Mouse (Mus musculus) heart, postnatal 0 days (tissue): ENCODE measurements around the gene Prpf40a.

ENCODE experiments used
- CTCF ChIP-seq: IDR thresholded peaks from 2 replicates; pipeline ENCODE4 v1.5.1; 2016; ENCODE audit warnings: antibody characterized with exemption, control low read depth, low read depth
- EP300 ChIP-seq: IDR thresholded peaks from 2 replicates; pipeline ENCODE4 v1.6.1; 2016; ENCODE audit warnings: antibody characterized with exemption, low read depth

GRCm38 (mm10) chr2:53200164-53200885 is 9.2 kb upstream of the Prpf40a start:
- TF ChIP-seq CTCF (no peak), EP300 (no peak)
